Mouse (Mus musculus) megakaryocyte, embryonic 14.5 days (primary cell): ENCODE results near the gene Aanat. TPM values are rescaled to one million over a fixed set of nuclear protein-coding genes. Genes with fewer than 3 reads are reported as not detected.
"Not testable (repeated sequence)": the region's sequence is repeated elsewhere in the genome, so short reads cannot be mapped to it uniquely, and the experiment has no call there.

Experiments used
- H3K27me3 ChIP-seq: replicated peaks from 2 replicates; pipeline ENCODE3; 2012; ENCODE audit warnings: inconsistent platforms
- H3K36me3 ChIP-seq: replicated peaks from 2 replicates; pipeline ENCODE3; 2012; ENCODE audit warnings: low read length, inconsistent platforms, mixed read lengths
- H3K4me1 ChIP-seq: 2 replicates; pipeline ENCODE4 v1.6.1; 2012; ENCODE audit warnings: inconsistent platforms
- H3K4me3 ChIP-seq: replicated peaks from 2 replicates; pipeline ENCODE3; 2012; ENCODE audit warnings: moderate library complexity, mild to moderate bottlenecking, inconsistent platforms
- H3K9me3 ChIP-seq: 2 replicates; pipeline ENCODE4 v1.6.1; 2012; ENCODE audit warnings: inconsistent platforms
- FLI1 ChIP-seq: IDR thresholded peaks from 2 replicates; pipeline ENCODE4 v1.6.1; 2012; ENCODE audit warnings: low read length, inconsistent platforms, mixed read lengths
- GATA1 ChIP-seq: IDR thresholded peaks from 3 replicates; pipeline ENCODE4 v1.6.1; 2012; ENCODE audit warnings: mixed read lengths, low read length, inconsistent platforms, borderline replicate concordance
- polyA plus RNA-seq: library from polyadenylated mRNA; stranded (reverse); fragments of >175 nt; gene quantifications from 2 replicates; pipeline ENCODE4 v1.2.3, GENCODE M21; 2012; ENCODE audit warnings: low replicate concordance; ENCODE audit not compliant: insufficient read depth

The Aanat gene
- polyA plus RNA-seq, 1 experiment = 0.21 TPM

DNA sequence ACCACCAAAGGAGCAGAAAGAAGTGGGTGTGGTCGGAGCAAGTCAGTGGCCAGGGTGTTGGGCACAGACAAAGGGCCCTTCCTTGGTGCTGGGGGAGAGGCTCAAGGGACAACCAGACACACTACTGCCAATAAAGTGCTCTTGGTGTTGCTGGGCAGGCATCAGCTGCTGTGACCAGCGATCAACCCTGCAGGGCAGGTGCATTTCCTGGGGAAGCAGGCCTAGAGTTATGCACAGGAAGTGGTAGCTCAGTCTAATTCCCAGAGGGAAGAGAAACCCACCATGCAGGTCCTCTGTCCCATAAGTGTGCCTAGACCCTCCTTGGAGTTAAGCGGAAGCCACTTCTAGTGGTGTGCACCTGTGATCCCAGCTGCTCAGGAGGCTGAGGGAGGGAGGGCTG, 21.5 kb downstream of the Aanat start:
- H3K4me3 ChIP-seq = no peak overlapping the region
- no peaks in the 10 kb centered on the region for H3K27me3 ChIP-seq
- no peaks in the 10 kb centered on the region for H3K9me3 ChIP-seq
- TF ChIP-seq FLI1 (no peak), GATA1 (no peak)
- H3K4me1 ChIP-seq = peaks cover 89% of the 10 kb centered on the region
- H3K36me3 ChIP-seq = peaks cover 95% of the 10 kb centered on the region

GRCm38 (mm10) chr11:116609965-116610630, 23.9 kb downstream of the Aanat start:
- Histone ChIP-seq H3K36me3 (peaks cover 95% of the 10 kb centered on the region), H3K4me3 (peak overlapping the region; percentile 23), H3K4me1 (peaks cover 93% of the 10 kb centered on the region), H3K27me3 (no peaks in the 10 kb centered on the region), H3K9me3 (no peaks in the 10 kb centered on the region)
- TF ChIP-seq FLI1 (no peak), GATA1 (no peak)

DNA sequence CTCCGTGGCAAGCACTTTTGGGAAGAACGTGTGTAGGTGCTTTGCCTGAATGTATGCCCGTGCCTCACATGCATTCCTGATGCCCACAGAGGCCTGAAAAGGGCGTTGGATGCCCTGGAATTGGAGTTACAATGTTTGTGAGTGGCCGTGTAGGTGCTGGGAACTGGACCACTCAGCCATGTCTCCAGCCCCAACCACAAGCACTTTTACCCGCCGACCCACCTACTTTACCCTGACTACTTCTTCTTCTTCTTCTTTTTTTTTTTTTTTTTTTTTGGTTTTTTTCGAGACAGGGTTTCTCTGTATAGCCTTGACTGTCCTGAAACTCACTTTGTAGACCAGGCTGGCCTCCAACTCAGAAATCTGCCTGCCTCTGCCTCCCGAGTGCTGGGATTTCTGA, 24.9 kb downstream of the Aanat start:
- H3K4me3 ChIP-seq, H3K27me3 ChIP-seq, H3K9me3 ChIP-seq: not testable (repeated sequence)
- Histone ChIP-seq H3K4me1 (peaks cover 97% of the 10 kb centered on the region), H3K36me3 (peaks cover 86% of the 10 kb centered on the region)

- Histone ChIP-seq H3K36me3 (peaks cover 79% of the 10 kb centered on the region), H3K4me3 (no peak overlapping the region), H3K9me3 (no peaks in the 10 kb centered on the region), H3K4me1 (peaks cover 99% of the 10 kb centered on the region), H3K27me3 (no peaks in the 10 kb centered on the region)
- TF ChIP-seq FLI1 (no peak), GATA1 (no peak)
Observed at GRCm38 (mm10) chr11:116611883-116612282, 25.7 kb downstream of the Aanat start.

DNA sequence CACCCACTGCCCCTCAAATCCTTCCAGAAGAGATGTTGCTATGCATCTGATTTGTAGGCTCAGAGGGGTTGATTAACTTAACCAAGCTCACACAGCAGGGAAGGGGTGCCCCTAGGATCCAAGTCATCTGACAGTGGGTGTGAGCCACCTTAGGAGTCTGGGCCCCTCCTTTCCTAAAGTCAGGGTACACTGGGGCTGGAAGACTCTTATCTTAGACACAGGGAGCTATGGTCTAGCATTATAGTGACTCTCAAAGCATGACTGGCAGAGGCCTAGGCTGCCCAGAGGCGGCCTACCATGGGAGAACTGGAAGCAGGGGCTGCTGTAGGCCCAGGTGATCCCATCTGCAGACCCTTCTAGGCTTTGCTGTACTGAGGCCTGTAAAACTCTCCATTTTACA, 26.3 kb downstream of the Aanat start:
- H3K4me3 ChIP-seq = peak overlapping the region; percentile 12
- H3K36me3 ChIP-seq = peaks cover 76% of the 10 kb centered on the region
- H3K27me3 ChIP-seq = no peaks in the 10 kb centered on the region
- H3K9me3 ChIP-seq = no peaks in the 10 kb centered on the region
- H3K4me1 ChIP-seq = peaks cover 99% of the 10 kb centered on the region
- TF ChIP-seq FLI1 = no peak
- TF ChIP-seq GATA1 = no peak

DNA sequence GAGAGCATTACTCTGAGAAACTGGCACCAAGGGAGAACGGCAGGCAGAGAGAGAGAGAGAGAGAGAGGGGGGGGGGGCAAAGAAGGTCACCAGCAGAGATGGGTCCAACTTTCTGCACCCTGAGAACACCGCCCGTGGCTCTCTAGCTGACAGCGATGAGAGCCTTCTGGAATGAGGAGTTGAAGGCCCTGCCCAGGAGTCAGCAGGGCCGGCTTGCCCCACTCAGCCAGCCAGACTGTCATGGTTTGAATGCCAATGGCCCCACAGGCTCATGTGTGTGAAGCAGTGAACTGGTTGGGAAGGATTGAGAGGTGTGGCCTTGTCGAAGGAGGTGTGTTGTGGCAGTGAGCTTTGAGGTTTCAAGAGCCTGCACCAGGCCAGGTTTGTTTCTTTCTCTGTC, 27.0 kb downstream of the Aanat start:
- no peak for TF ChIP-seq GATA1
- TF ChIP-seq FLI1 = no peak
- peaks cover 76% of the 10 kb centered on the region for H3K36me3 ChIP-seq
- H3K4me1 ChIP-seq = peaks cover 99% of the 10 kb centered on the region
- no peaks in the 10 kb centered on the region for H3K9me3 ChIP-seq
- H3K4me3 ChIP-seq = peak overlapping the region; percentile 69
- no peaks in the 10 kb centered on the region for H3K27me3 ChIP-seq

DNA sequence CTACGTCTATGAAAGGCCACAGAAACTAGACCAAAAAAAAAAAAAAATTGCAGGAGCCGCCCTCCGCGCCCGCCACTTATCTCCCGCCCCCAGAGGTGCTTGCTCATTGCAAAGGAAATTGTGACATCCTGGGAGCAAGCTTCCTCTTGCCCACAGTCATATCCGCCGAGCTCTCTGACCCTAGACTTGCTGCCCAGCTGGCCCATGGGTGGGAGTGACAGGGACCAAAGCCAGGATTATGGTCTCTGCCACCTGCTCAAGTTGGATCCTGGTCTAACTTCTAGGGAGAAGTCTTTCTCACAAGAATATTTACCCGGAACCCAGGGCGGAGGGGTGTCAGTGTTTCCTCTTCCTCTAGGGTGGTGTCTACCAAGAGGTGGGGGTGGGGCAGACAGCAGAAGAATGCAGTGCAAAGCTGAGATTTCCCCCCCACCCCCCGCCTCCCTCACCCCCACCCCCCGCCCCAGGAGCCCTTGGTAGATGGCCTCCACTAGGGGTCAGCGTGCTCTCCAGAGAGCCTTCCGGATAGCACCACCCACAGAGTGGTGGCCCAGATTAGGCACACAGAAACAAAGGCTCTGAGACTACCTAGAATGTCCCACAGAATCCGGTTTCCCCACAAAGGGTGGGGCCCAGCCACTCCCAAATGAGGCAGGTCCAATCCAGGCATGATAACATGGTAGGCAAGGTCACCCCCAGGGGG, 29.7 kb downstream of the Aanat start:
- Histone ChIP-seq H3K36me3 (peaks cover 78% of the 10 kb centered on the region), H3K27me3 (no peaks in the 10 kb centered on the region), H3K9me3 (no peaks in the 10 kb centered on the region), H3K4me3 (peak overlapping the region; percentile 89), H3K4me1 (peaks cover 100% of the 10 kb centered on the region)
- TF ChIP-seq GATA1 (peak; percentile 74; the same call in 2 of the 3 replicates), FLI1 (peak; percentile 78)

- H3K9me3 ChIP-seq = no peaks in the 10 kb centered on the region
- peak overlapping the region; percentile 89 for H3K4me3 ChIP-seq
- H3K27me3 ChIP-seq = no peaks in the 10 kb centered on the region
- peaks cover 100% of the 10 kb centered on the region for H3K4me1 ChIP-seq
- TF ChIP-seq GATA1 (no peak), FLI1 (no peak)
- peaks cover 79% of the 10 kb centered on the region for H3K36me3 ChIP-seq
Observed at GRCm38 (mm10) chr11:116616438-116617118, 30.3 kb downstream of the Aanat start.

GRCm38 (mm10) chr11:116617641-116618040, 31.4 kb downstream of the Aanat start:
- TF ChIP-seq FLI1 (no peak), GATA1 (no peak)
- peak overlapping the region; percentile 86 for H3K4me3 ChIP-seq
- H3K36me3 ChIP-seq = peaks cover 80% of the 10 kb centered on the region
- peaks cover 100% of the 10 kb centered on the region for H3K4me1 ChIP-seq
- no peaks in the 10 kb centered on the region for H3K9me3 ChIP-seq
- H3K27me3 ChIP-seq = no peaks in the 10 kb centered on the region

GRCm38 (mm10) chr11:116618666-116619065, 32.4 kb downstream of the Aanat start:
- Histone ChIP-seq H3K4me1 (peaks cover 99% of the 10 kb centered on the region), H3K36me3 (peaks cover 76% of the 10 kb centered on the region), H3K4me3 (peak overlapping the region; percentile 86), H3K27me3 (no peaks in the 10 kb centered on the region), H3K9me3 (no peaks in the 10 kb centered on the region)
- TF ChIP-seq FLI1 (no peak), GATA1 (no peak)
